Mouse (Mus musculus) ES-E14 (cell line): ENCODE results near the gene Rbm39. TPM values are rescaled to one million over a fixed set of nuclear protein-coding genes. Genes with fewer than 3 reads are reported as not detected.

ENCODE experiments used
- DNase-seq: peaks from one replicate; pipeline ENCODE4 v3.0.0-alpha.2; 2013; ENCODE audit warnings: low read depth, low spot score
- H3K27ac ChIP-seq: 2 replicates; pipeline ENCODE4 v1.5.1; 2012; ENCODE audit warnings: low read depth, mild to moderate bottlenecking, low read length, moderate library complexity, mixed read lengths; ENCODE audit not compliant: poor library complexity, insufficient read depth, severe bottlenecking
- H3K36me3 ChIP-seq: 2 replicates; pipeline ENCODE4 v1.6.1; 2012; ENCODE audit warnings: mild to moderate bottlenecking, low read length, moderate library complexity, mixed read lengths; ENCODE audit not compliant: control insufficient read depth, poor library complexity, insufficient read depth, severe bottlenecking
- H3K4me1 ChIP-seq, 2 experiments: fragments of 150-350 bp in 1 of 2; sonication (generic) in 1 of 2; 2 replicates each; pipeline ENCODE4 v1.6.1; 2012; ENCODE audit warnings: low read length in 2 of 2, mild to moderate bottlenecking in 1 of 2, mixed read lengths in 1 of 2; ENCODE audit not compliant: control insufficient read depth in 2 of 2, insufficient read depth in 2 of 2, poor library complexity in 1 of 2
- H3K4me3 ChIP-seq, 2 experiments: fragments of 150-350 bp in 1 of 2; sonication (generic) in 1 of 2; 2 replicates each; pipeline ENCODE4 v1.5.1; 2012; ENCODE audit warnings: low read length in 2 of 2, low read depth in 1 of 2, mild to moderate bottlenecking in 1 of 2, mixed read lengths in 1 of 2; ENCODE audit not compliant: insufficient read depth in 1 of 2, poor library complexity in 1 of 2, severe bottlenecking in 1 of 2
- H3K9ac ChIP-seq: 2 replicates; pipeline ENCODE4 v1.6.1; 2012; ENCODE audit warnings: low read depth, mild to moderate bottlenecking, low read length, mixed read lengths; ENCODE audit not compliant: poor library complexity, insufficient read depth, severe bottlenecking
- H3K9me3 ChIP-seq: fragments of 150-350 bp; sonication (generic); 2 replicates; pipeline ENCODE4 v1.6.1; 2012; ENCODE audit warnings: low read depth, mild to moderate bottlenecking, low read length; ENCODE audit not compliant: control insufficient read depth, insufficient read depth
- CHD2 ChIP-seq: IDR thresholded peaks from 2 replicates; pipeline ENCODE4 v1.6.1; 2014; ENCODE audit warnings: mild to moderate bottlenecking, low read depth, low read length, inconsistent platforms
- HCFC1 ChIP-seq: IDR thresholded peaks from 2 replicates; pipeline ENCODE4 v1.6.1; 2012; ENCODE audit warnings: low read length, inconsistent platforms, borderline replicate concordance; ENCODE audit not compliant: insufficient read depth
- MAFK ChIP-seq: IDR thresholded peaks from 2 replicates; pipeline ENCODE4 v1.6.1; 2014; ENCODE audit warnings: mild to moderate bottlenecking, low read depth, low read length, inconsistent platforms; ENCODE audit not compliant: insufficient read depth
- ZC3H11A ChIP-seq: IDR thresholded peaks from 2 replicates; pipeline ENCODE4 v1.6.1; 2012; ENCODE audit warnings: low read depth, mild to moderate bottlenecking, inconsistent platforms, low read length, borderline replicate concordance
- ZNF384 ChIP-seq: IDR thresholded peaks from 2 replicates; pipeline ENCODE4 v1.6.1; 2012; ENCODE audit warnings: low read depth, low read length, inconsistent platforms
- in situ Hi-C, 2 experiments: fragments of 600-800 bp; cut with MboI; formaldehyde crosslinking; loops; one replicate each; pipeline ENCODE4 v1.15.1; 2025; ENCODE audit warnings: low sequenced_read_pairs in 2 of 2, inconsistent platforms in 1 of 2; ENCODE audit not compliant: unreplicated experiment in 2 of 2
- total RNA-seq: library from RNA; depleted of rRNA; stranded (reverse); fragments of 300-350 nt; gene quantifications from 2 replicates; pipeline ENCODE4 v1.2.3, GENCODE M21; 2012

The Rbm39 gene
- total RNA-seq, 1 experiment: 411 TPM

GRCm38 (mm10) chr2:156143367-156143766 is 36.7 kb downstream of the Rbm39 start:
- Histone ChIP-seq H3K9me3 (no peaks in the 10 kb centered on the region), H3K9ac (peak overlapping the region; percentile 84), H3K27ac (no peak overlapping the region; the same call in 1 of the 2 replicates), H3K4me3 (peak overlapping the region; percentile 78 to 86), H3K4me1 (no peaks in the 10 kb centered on the region), H3K36me3 (peaks cover 4% of the 10 kb centered on the region)
- DNase-seq: no peak
- TF ChIP-seq MAFK (no peak), CHD2 (no peak), ZC3H11A (no peak), ZNF384 (no peak), HCFC1 (no peak)
- in situ Hi-C loops: no loop called here

- Histone ChIP-seq H3K9me3 (no peaks in the 10 kb centered on the region), H3K36me3 (peaks cover 1% of the 10 kb centered on the region), H3K4me1 (no peaks in the 10 kb centered on the region), H3K4me3 (peak overlapping the region; percentile 78 to 86; a peak in 2 of 4 replicates), H3K27ac (no peak overlapping the region), H3K9ac (no peak overlapping the region)
- TF ChIP-seq MAFK (no peak), HCFC1 (no peak), ZC3H11A (no peak), ZNF384 (no peak), CHD2 (no peak)
- no peak for DNase-seq
- in situ Hi-C loops: no loop called here
Measured at GRCm38 (mm10) chr2:156142820-156143219, 37.2 kb downstream of the Rbm39 start.

- in situ Hi-C loops: no loop called here
- no peak overlapping the region for H3K27ac ChIP-seq
- peaks cover 2% of the 10 kb centered on the region for H3K36me3 ChIP-seq
- no peak overlapping the region for H3K9ac ChIP-seq
- no peak for TF ChIP-seq MAFK
- TF ChIP-seq CHD2: no peak
- TF ChIP-seq ZNF384: no peak
- no peak for TF ChIP-seq ZC3H11A
- TF ChIP-seq HCFC1: no peak
- H3K9me3 ChIP-seq: no peaks in the 10 kb centered on the region
- H3K4me1 ChIP-seq: peaks cover 0 to 7% of the 10 kb centered on the region in 2 experiments; a peak in 1 of 4 replicates
- H3K4me3 ChIP-seq: no peak overlapping the region
- no peak for DNase-seq
Measured at GRCm38 (mm10) chr2:156135695-156136094, 44.3 kb downstream of the Rbm39 start.

- Histone ChIP-seq H3K36me3 (peaks cover 2% of the 10 kb centered on the region), H3K9ac (no peak overlapping the region; the same call in 1 of the 2 replicates), H3K9me3 (no peaks in the 10 kb centered on the region), H3K4me1 (peaks cover 0 to 7% of the 10 kb centered on the region in 2 experiments; a peak in 1 of 4 replicates), H3K4me3 (no peak overlapping the region), H3K27ac (0 out of 2 replicates have a peak overlapping the region, but pooled peaks have one; percentile 31)
- in situ Hi-C loops: no loop called here
- no peak for TF ChIP-seq ZC3H11A
- no peak for TF ChIP-seq MAFK
- no peak for TF ChIP-seq CHD2
- no peak for TF ChIP-seq ZNF384
- DNase-seq: no peak
Measured at GRCm38 (mm10) chr2:156134161-156134560, 45.9 kb downstream of the Rbm39 start.

GRCm38 (mm10) chr2:156126992-156127391 is 53.0 kb downstream of the Rbm39 start, which contains the start of gene Gm28036:
TSS of gene Gm28036 (minus strand) at chr2:156127092.
- Histone ChIP-seq H3K9me3 (no peaks in the 10 kb centered on the region), H3K4me1 (no peaks in the 10 kb centered on the region), H3K9ac (no peak within 1 kb of the TSS), H3K36me3 (peaks cover 11% of the 10 kb centered on the region; the same call in 1 of the 2 replicates), H3K27ac (no peak within 1 kb of the TSS), H3K4me3 (no peak within 1 kb of the TSS)
- DNase-seq: no peak
- in situ Hi-C loops: no loop called here
- TF ChIP-seq CHD2: no peak
- no peak for TF ChIP-seq HCFC1
- TF ChIP-seq ZC3H11A: no peak
- TF ChIP-seq MAFK: no peak
